Mouse (Mus musculus) layer of hippocampus, adult 9-11 months (tissue): Measurements from ENCODE around the gene Olfr1255.

Source experiments
- DNase-seq: peaks from one replicate; pipeline ENCODE4 v3.0.0; 2022

Gene Olfr1255

GRCm38 (mm10) chr2:89811751-89812150 is at the start of gene Olfr1255:
TSS of gene Olfr1255 (plus strand) at chr2:89812051.
- no peak for DNase-seq

GRCm38 (mm10) chr2:89793519-89793918 is 18.3 kb upstream of the Olfr1255 start, which contains the start of gene Olfr1254:
TSS of gene Olfr1254 (minus strand) at chr2:89793619.
- DNase-seq, result no peak

- DNase-seq, result no peak
These were observed 12.3 kb upstream of the Olfr1255 start for GRCm38 (mm10) chr2:89799583-89799982.

- DNase-seq, result no peak
These were observed 1.1 kb upstream of the Olfr1255 start for GRCm38 (mm10) chr2:89810751-89811150.

GRCm38 (mm10) chr2:89820216-89820615 is 8.4 kb downstream of the Olfr1255 start:
- no peak for DNase-seq

- DNase-seq, result no peak
These were observed 29.6 kb downstream of the Olfr1255 start, which contains the start of gene Olfr1256 for GRCm38 (mm10) chr2:89841455-89841854. TSS of gene Olfr1256 (minus strand) at chr2:89841555.

GRCm38 (mm10) chr2:89848105-89848504 is 36.3 kb downstream of the Olfr1255 start, which contains the start of gene Olfr48:
TSS of gene Olfr48 (minus strand) at chr2:89848205.
- no peak for DNase-seq

GRCm38 (mm10) chr2:89849230-89849629 is 37.4 kb downstream of the Olfr1255 start:
- DNase-seq, result no peak
